Mouse (Mus musculus) MEL (cell line): ENCODE measurements around the gene Ntan1.

Experiments used
- BHLHE40 ChIP-seq: IDR thresholded peaks from 2 replicates; pipeline ENCODE4 v1.6.1; 2012; ENCODE audit warnings: low read depth, mild to moderate bottlenecking, inconsistent platforms, low read length, improper control_type of control experiment, borderline replicate concordance
- CTCF ChIP-seq, 3 experiments: IDR thresholded peaks in 2 of 3; conservative IDR thresholded peaks in 1 of 3; 2 replicates each; pipeline ENCODE4 v1.5.1; 2011 to 2012; ENCODE audit warnings: low read length in 3 of 3, low read depth in 2 of 3, mild to moderate bottlenecking in 2 of 3, improper control_type of control experiment in 1 of 3, inconsistent platforms in 1 of 3, mixed read lengths in 1 of 3, moderate library complexity in 1 of 3; ENCODE audit not compliant: control insufficient read depth in 1 of 3, insufficient read depth in 1 of 3, poor library complexity in 1 of 3, severe bottlenecking in 1 of 3
- ELF1 ChIP-seq: IDR thresholded peaks from 2 replicates; pipeline ENCODE4 v1.6.1; 2014; ENCODE audit warnings: low read depth, mild to moderate bottlenecking, inconsistent platforms, low read length, improper control_type of control experiment, moderate library complexity
- HCFC1 ChIP-seq: IDR thresholded peaks from 2 replicates; pipeline ENCODE4 v1.6.1; 2012; ENCODE audit warnings: low read depth, mild to moderate bottlenecking, inconsistent platforms, low read length, improper control_type of control experiment, moderate library complexity
- POLR2A ChIP-seq, 2 experiments: IDR thresholded peaks; 2 replicates each; pipeline ENCODE4 v1.6.1; 2011 to 2012; ENCODE audit warnings: low read length in 2 of 2, mild to moderate bottlenecking in 2 of 2, control low read depth in 1 of 2, improper control_type of control experiment in 1 of 2, low read depth in 1 of 2, moderate library complexity in 1 of 2; ENCODE audit not compliant: control insufficient read depth in 1 of 2, insufficient read depth in 1 of 2, poor library complexity in 1 of 2
- POLR2AphosphoS2 ChIP-seq: IDR thresholded peaks from 2 replicates; pipeline ENCODE4 v1.6.1; 2011; ENCODE audit warnings: low read length, improper control_type of control experiment
- UBTF ChIP-seq: IDR thresholded peaks from 2 replicates; pipeline ENCODE4 v1.6.1; 2012; ENCODE audit warnings: low read depth, mild to moderate bottlenecking, inconsistent platforms, low read length, improper control_type of control experiment, moderate library complexity, borderline replicate concordance; ENCODE audit not compliant: insufficient read depth

DNA sequence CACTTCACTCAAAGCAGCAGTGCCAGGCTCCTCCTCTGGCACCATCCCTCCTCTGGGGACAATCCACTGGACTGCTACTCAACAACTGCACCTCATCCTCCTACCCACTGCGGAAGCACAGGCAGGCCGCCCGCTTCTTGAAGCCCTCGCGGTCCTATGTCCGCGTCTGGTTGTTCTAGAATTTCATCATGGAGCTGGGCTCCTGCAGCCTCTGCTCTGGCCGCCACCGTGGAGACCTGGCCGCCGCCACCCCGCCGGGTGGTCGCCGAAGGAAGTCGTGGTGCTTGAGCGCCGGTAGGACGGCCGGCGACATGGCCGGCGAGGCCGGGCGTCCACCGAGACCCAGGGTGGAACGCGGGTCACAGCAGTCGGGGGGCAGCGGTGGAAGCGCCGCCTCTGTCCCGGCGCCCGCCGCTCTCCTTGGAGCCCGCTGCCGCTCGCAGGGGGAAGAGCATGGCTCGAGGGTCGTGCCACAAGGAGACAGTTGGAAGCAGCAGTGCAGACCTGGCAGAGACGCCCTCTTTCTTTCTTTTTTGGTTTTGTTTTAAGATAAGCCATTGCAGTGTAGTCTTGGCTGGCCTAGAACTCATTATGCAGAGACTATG, 49.4 kb downstream of the Ntan1 start:
- TF ChIP-seq ELF1 (no peak), POLR2A (IDR thresholded peaks at IDR 0.05; ENCODE audit: control insufficient read depth in 1 of 2, insufficient read depth in 1 of 2, low read depth in 1 of 2, low read length in 2 of 2, poor library complexity in 1 of 2) (no peak), HCFC1 (no peak), UBTF (no peak), CTCF (IDR thresholded peaks at IDR 0.05 in 2 of 3, conservative IDR thresholded peaks at IDR 0.05 in 1 of 3; ENCODE audit: control insufficient read depth in 1 of 3, insufficient read depth in 1 of 3, low read depth in 2 of 3, low read length in 3 of 3, poor library complexity in 1 of 3, severe bottlenecking in 1 of 3) (no peak), POLR2AphosphoS2 (no peak), BHLHE40 (no peak)
